Mouse (Mus musculus): ENCODE measurements around the gene Rwdd2a.

Rwdd2a gene

GRCm38 (mm10) chr9:86571540-86572135 is at the start of gene Rwdd2a, which contains the start of gene Pgm3:
Gene Rwdd2a (plus strand): TSS chr9:86571991.
Gene Pgm3 (minus strand): TSS chr9:86571842.
- peak; percentile 90 to 95 for DNase-seq (ENCODE audit: low spot score in 2 of 2)

- DNase-seq (ENCODE audit: low spot score in 2 of 2): no peak
Measured at GRCm38 (mm10) chr9:86522335-86522734, 49.5 kb upstream of the Rwdd2a start.

GRCm38 (mm10) chr9:86525600-86525999 is 46.2 kb upstream of the Rwdd2a start:
- no peak for DNase-seq (ENCODE audit: low spot score in 2 of 2)

GRCm38 (mm10) chr9:86534071-86534470 is 37.7 kb upstream of the Rwdd2a start:
- DNase-seq (ENCODE audit: low spot score in 2 of 2): no peak

GRCm38 (mm10) chr9:86543451-86543850 is 28.3 kb upstream of the Rwdd2a start:
- DNase-seq (ENCODE audit: low spot score in 2 of 2): no peak

GRCm38 (mm10) chr9:86544559-86544958 is 27.2 kb upstream of the Rwdd2a start:
- DNase-seq (ENCODE audit: low spot score in 2 of 2): no peak

- DNase-seq (ENCODE audit: low spot score in 2 of 2): no peak
Measured at GRCm38 (mm10) chr9:86549637-86550162, 22.1 kb upstream of the Rwdd2a start.

GRCm38 (mm10) chr9:86550717-86551116 is 21.1 kb upstream of the Rwdd2a start:
- DNase-seq (ENCODE audit: low spot score in 2 of 2): no peak

- no peak for DNase-seq (ENCODE audit: low spot score in 2 of 2)
Measured at GRCm38 (mm10) chr9:86553886-86554285, 17.9 kb upstream of the Rwdd2a start.

GRCm38 (mm10) chr9:86554641-86555040 is 17.1 kb upstream of the Rwdd2a start:
- DNase-seq (ENCODE audit: low spot score in 2 of 2): no peak

GRCm38 (mm10) chr9:86560543-86560942 is 11.2 kb upstream of the Rwdd2a start:
- DNase-seq (ENCODE audit: low spot score in 2 of 2): no peak

- no peak for DNase-seq (ENCODE audit: low spot score in 2 of 2)
Measured at GRCm38 (mm10) chr9:86569314-86569910, 2.4 kb upstream of the Rwdd2a start.

- no peak for DNase-seq (ENCODE audit: low spot score in 2 of 2)
Measured at GRCm38 (mm10) chr9:86570261-86570890, 1.4 kb upstream of the Rwdd2a start.

GRCm38 (mm10) chr9:86570946-86571345 is 845 bp upstream of the Rwdd2a start:
- no peak for DNase-seq (ENCODE audit: low spot score in 2 of 2)

- no peak for DNase-seq (ENCODE audit: low spot score in 2 of 2)
Measured at GRCm38 (mm10) chr9:86572196-86572595, 405 bp downstream of the Rwdd2a start.

- DNase-seq (ENCODE audit: low spot score in 2 of 2): peak; percentile 67 to 77
Measured at GRCm38 (mm10) chr9:86572636-86573291, 973 bp downstream of the Rwdd2a start.

- no peak for DNase-seq (ENCODE audit: low spot score in 2 of 2)
Measured at GRCm38 (mm10) chr9:86573616-86574303, 2.0 kb downstream of the Rwdd2a start.

- DNase-seq (ENCODE audit: low spot score in 2 of 2): no peak
Measured at GRCm38 (mm10) chr9:86575178-86575577, 3.4 kb downstream of the Rwdd2a start.

- DNase-seq (ENCODE audit: low spot score in 2 of 2): no peak
Measured at GRCm38 (mm10) chr9:86579657-86580056, 7.9 kb downstream of the Rwdd2a start.

- DNase-seq (ENCODE audit: low spot score in 2 of 2): peak; percentile 51 to 60
Measured at GRCm38 (mm10) chr9:86583740-86584139, 11.9 kb downstream of the Rwdd2a start.

- DNase-seq (ENCODE audit: low spot score in 2 of 2): no peak
Measured at GRCm38 (mm10) chr9:86587019-86587795, 15.4 kb downstream of the Rwdd2a start.
